Mouse (Mus musculus) lung, postnatal 25 days (tissue): ENCODE measurements around the gene Dennd4c.
A peak's percentile ranks its signal among the peaks of the same experiment; 100 is the strongest.
"Not testable (repeated sequence)": the region's sequence is repeated elsewhere in the genome, so short reads cannot be mapped to it uniquely, and the experiment has no call there.

ENCODE experiments used
- DNase-seq: peaks from one replicate; pipeline ENCODE4 v3.0.0; 2022; ENCODE audit warnings: low spot score

Dennd4c gene

DNA sequence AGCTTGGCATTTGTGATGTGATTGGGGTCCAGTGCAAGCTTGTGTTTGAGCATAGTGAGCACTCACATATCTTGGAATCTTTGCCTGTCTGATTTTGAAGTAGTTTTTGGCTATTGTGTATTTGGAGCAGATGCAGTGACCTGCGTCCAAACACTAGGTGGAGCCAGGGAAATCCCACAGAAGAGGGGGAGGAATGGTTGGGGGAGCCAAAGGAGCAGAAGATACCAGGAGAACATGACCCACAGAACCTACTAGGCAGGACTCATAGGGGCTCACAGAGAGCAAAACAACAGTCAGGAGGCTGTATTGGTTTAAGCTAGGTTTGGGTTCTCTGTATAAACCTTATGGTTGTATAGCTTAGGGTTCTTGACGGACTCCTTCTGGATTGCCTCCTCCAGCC is 62.2 kb downstream of the Dennd4c start:
- DNase-seq, result no peak

DNA sequence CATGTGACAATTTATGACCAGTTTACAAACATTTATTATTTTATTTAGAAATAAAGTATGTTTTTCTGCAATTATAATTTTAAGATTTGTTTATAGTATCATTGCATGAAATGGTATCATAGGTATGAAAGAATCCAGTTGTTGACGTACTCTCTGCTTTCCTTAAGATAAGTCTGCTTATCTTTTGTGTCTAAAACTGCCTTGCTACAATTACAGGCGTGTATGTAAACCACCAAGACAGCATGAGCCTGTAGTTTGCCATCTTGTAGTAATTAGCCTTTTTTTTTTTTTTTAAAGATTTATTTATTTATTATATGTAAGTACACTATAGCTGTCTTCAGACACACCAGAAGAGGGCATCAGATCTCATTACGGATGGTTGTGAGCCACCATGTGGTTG is 66.5 kb downstream of the Dennd4c start:
- no peak for DNase-seq

DNA sequence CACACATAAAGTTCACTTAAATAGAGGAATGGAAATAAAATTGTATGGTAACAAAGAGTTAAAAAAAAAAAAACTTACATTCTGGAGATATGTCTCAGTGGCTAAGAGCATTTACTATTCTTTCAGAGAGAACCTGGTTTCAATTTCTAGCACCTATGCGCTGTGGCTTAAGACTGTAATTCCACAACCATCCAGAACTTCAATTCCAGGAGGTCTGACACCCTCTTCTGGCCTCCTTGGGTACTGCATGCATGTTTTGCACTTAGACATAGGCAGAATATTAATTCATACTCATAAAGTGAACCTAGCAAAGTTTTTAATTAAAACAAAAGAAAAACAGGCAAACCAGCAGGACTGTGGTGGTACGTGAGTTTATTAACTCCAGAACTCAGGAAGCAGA is 74.8 kb downstream of the Dennd4c start:
- DNase-seq, result peak; percentile 53

DNA sequence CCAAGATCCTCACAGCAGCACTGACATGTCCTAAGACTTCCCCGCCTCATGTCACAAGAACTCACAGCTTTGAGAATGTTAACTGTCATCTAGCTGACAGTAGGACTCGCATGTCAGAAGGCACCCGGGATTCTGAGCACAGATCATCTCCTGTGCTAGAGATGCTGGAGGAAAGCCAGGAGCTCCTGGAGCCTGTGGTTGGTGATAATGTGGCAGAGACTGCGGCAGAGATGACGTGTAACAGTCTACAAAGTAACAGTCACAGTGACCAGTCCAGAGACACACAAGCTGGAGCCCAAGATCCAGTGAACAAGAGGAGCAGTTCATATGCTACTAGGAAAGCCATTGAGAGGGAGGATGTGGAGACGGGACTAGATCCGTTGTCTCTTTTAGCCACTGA is 76.8 kb downstream of the Dennd4c start:
- DNase-seq, result no peak

DNA sequence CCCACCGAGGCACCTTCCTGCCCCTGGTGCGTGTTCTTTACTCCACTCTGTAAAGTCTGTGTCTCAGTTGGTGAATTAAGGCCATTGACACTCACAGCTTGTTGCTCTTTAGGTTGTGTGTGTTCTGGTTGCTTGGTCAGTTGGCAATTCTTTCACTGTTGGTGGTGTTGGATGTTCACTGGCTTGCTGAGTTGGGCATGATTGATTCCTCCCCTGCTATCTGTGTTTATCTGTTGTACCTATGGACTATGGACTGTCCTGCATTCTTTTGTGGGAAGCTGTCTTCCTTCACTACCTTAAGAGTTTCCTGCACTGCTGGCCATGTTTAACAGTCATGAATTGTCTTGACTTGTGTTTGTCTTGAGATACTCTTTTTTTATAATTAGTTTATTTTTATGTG is 83.5 kb downstream of the Dennd4c start:
- DNase-seq, result no peak

DNA sequence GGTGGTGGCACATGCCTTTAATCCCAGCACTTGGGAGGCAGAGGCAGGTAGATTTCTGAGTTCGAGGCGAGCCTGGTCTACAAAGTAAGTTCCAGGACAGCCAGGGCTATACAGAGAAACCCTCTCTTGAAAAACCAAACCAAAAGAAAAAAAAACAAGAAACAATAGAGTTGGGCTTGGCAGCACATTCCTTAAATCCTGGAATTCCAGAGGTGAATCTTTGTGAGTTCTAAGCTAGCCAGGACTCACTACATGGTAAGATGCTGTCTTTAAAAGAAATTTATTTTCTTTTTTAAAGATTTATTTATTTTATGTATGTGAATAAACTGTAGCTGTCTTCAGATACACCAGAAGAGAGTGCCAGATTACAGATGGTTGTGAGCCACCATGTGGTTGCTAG is 92.8 kb downstream of the Dennd4c start:
- DNase-seq, result not testable (repeated sequence)

DNA sequence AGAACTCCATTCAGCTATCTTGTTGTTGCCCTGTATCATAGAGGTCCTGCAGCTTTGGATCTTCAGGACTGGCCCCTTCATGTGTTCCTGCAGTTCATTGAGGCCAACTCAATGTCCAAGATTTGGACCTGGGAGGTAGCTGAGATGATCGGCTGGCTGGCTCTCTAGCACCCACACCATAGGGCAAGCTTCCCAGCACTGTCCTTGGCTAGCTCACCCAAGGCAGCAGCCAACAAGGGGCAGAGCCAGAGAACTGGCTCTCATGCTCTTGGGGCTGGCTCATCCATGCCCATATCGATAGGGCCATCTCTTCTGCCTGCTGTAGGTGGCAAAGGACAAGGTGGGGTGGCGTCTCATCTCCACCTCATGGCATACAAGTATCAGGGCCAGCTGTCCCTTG is 97.0 kb downstream of the Dennd4c start:
- DNase-seq, result no peak

DNA sequence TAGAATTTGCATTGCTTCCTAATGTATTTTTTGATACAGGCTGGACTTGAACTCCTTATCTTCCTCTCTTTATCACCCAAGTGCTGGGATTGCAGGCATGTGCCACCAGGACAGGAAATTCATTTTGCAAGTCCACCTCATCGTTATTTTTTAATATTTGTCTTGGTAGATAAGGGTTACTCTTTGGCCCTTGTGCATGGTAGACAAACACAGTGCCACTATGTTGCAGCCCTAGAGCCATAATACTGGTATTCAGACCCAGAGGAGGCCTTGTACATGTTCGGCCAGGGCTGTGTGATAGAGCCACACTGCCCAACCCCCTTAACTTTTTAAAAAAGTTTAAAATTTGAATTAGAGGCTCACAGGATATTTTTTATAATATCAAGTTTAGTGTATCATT is 98.9 kb downstream of the Dennd4c start:
- DNase-seq, result no peak

DNA sequence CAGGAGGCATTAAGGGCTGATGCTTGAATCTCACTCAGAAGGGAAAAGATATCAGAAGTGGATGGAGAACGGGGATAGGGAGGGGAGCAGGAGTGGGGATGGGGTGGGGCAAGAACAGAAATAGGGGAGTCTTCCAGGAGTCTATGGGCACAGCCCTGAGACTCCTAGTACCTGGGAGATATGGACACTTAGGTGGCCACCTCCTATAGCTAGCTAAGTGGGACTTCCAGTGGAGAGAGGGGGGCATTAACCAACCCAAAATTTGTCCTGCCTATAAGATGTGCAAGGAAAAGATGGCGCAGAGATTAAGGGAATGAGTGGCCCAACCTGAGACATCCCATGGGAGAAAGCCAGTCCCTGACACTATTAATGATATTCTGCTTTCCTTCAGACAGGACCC is 103.0 kb downstream of the Dennd4c start:
- no peak for DNase-seq

DNA sequence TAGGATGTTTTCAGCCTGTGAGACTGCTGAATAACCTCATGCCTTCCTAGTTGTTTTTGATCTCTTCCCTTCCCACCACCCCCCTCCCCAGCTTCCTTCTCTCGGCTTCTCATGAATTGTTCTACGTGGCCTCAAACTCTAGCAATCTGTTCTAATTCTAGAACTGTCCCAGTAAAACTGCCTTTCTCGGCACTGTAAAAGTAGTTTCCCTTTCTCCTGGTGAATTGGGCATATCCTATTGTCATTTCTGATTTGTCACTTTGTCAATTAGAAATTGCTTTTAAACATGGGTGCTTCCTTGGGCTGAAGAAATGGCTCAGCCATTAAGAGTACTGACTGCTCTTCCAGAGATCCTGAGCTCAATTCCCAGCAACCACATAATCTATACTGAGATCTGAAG is 103.7 kb downstream of the Dennd4c start:
- DNase-seq, result no peak

DNA sequence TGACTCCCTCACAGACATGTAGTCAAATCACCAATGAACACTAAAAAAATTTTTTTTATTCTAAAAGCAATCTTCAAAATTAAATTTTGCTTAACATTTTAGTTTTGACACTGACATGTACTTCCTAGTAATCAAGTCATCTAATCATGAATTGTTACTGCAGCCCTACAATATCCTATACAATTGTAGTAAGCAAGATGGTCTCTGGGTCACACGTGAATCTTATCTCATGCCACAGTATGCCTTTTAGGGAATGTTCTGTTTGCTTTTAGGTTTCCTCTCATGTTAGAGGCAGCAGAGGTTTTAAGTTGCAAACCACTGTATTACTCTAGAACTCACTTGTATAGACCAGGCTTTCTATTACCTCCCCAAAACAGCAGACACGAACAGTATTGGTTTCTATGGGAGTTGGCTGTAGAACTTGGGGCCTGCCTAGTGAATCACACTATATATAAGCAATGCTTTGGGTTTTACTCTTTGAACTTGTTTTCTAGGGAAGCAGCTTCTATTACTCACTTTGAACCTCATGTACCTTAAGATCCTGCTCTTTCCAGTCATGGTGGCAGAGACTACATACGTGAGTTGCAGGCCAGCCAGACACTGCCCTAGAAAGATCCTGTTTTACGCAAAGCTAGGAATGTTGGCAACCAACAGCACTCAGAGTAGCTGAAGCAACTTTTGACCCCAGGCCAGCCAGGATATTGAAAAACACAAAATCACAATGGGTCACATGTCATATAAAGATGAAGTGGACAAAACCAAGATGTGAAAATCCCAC is 104.6 kb downstream of the Dennd4c start:
- DNase-seq, result no peak

DNA sequence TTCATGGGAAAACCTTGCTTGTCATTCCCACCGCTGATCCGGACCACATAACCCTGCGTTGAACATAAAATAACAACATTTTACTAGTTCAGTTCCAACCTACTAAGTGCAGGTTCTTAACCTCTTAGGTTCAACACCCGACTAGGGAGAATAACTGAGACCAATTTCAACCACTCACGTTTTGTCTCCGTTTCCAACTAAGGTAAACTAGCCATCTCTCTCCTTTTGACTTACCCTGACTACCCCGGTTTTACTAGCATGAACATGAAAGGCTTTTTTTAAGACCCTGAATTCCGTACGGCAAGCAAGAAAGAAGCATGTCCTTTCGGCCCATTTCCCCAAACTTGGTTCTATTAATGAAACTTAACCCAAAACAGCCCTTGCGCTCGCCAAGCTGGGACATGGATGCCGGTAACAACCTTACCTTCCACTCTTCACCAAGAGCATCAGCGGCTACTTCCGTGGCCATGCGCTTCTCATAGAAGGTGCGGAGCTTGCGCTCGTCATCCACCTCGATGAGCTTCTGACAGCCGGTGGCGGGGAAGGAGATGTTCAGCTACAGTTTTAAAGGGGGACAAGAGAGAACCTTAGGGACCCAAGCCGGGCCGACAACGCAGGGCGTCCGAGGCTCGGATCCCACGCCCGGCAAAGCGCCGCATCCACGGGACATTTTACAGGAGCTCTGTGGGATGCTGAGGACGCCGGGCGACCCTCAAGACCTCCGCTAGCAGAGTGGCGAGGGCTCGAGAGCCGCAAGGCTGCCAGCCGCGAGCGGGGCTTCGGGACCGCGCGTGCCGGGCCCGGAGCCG is 108.2 kb downstream of the Dennd4c start:
- DNase-seq, result no peak

DNA sequence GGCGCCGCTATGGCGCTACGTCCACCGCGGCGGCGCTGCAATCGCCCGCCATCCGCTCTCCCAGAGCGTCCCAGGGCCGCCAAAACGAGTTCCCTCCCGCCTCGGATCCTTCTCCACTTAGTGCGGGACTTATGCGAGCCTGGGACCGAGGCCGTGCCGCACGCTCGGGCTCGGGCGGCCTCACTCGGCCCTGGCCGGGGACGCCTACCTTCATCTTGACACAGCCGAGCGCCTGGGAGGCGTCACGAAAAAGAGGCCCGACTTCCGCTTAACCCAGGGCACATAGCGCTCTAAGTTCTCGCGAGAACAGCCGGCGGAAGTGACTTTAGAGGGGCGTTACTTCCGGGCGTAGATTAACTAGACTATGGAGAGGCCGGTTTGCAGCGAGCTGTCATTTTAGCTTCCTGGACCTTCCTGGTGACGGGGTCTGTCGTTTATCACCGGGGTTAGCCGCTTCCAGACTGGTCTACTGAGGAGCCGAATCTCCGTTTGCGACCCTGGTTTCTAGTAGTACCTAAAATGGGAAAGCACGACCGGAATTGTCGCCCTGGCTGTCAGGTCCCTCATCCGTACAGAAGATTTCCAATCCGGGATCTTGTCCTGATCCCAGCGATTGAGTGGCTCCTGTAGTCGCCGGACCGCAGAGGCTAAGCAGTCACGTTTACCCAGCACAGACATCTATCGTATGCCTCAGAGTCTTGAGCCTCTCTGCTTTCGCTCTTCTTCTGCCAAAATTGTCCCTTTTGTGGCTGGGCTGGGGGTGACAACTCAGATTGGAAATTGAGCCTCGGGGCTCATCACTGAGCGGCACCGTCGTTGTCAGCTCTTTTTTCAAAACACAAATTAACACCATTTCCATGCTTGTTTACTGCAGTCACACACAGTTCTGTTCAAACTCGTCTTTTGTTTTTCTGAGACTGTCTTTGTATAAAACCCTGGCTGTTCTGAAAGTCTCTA is 109.0 kb downstream of the Dennd4c start, which contains the start of gene Rps6:
Gene Rps6, minus strand, starts transcription at position 300 of the 957 bp plus-strand sequence.
- DNase-seq, result peak; percentile 98

DNA sequence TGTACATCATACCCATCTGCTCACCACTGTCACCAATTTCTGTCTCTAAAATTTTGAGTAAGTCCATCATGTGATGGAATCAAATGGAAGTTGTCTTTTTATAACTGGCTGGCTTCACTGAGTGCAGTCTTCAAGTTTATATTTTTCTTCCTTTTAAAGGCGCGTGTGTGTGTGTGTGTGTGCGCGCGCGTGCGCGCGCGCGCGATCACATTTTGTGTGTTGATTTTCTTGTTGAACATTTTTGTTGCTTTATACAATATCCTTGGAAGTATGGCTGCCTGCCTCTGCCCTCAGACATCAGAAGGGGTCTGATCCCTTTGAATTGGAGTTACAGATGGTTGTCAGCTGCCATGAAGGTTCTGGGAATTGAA is 109.7 kb downstream of the Dennd4c start:
- DNase-seq, result no peak

DNA sequence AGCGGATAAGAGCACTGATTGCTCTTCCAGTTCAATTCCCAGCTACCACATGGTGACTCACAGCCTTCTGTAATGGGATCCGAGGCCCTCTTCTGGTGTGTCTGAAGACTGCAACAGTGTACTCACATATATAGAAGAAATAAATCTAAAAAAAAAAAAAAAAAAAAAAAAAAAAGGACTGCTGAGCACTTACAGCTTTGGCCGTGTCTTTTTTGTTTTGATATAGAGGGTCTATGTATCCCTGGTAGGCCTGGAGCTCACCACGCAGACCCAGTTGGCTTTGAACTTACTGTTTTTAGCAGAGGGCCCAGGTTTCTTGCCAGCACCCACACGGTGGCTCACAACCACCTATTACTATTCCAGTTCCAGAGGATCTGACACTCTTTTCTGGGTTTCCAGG is 115.7 kb downstream of the Dennd4c start:
- no peak for DNase-seq

DNA sequence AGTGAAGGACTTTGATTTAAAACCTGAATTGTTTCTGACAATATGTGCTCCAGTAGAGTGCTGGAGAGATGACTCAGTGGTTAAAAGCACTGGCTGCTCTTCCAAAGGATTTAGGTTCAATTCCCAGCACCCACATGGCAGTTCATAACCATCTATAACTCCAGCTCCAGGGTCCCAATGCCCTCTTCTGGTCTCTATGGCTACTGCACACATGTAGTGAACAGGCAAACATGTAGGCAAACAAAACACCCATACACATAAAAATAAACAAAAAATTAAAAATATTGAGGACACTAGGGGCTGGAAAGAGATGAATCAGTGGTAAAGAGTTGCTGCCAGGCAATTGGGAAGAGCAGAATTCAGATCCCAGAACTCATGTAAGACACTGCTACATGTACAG is 123.6 kb downstream of the Dennd4c start:
- no peak for DNase-seq

DNA sequence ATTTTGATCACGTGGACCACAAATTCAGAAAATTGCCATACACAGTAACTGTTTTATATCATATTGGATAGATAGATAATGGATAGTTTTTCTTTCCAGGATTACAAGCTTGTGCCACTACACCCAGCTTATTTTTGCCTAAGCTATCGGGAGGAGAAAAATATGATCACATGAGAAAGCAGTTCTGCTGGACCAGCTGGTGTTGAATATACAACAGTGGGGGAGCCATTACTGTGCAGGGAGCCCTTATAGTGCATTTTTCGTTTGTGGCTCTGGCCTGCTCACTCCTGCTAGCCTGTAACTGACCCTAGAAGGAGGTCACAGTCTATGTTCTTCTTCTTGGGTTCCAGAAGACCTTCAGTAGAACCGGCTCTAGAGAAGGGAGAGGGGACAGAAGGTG is 124.7 kb downstream of the Dennd4c start:
- no peak for DNase-seq

DNA sequence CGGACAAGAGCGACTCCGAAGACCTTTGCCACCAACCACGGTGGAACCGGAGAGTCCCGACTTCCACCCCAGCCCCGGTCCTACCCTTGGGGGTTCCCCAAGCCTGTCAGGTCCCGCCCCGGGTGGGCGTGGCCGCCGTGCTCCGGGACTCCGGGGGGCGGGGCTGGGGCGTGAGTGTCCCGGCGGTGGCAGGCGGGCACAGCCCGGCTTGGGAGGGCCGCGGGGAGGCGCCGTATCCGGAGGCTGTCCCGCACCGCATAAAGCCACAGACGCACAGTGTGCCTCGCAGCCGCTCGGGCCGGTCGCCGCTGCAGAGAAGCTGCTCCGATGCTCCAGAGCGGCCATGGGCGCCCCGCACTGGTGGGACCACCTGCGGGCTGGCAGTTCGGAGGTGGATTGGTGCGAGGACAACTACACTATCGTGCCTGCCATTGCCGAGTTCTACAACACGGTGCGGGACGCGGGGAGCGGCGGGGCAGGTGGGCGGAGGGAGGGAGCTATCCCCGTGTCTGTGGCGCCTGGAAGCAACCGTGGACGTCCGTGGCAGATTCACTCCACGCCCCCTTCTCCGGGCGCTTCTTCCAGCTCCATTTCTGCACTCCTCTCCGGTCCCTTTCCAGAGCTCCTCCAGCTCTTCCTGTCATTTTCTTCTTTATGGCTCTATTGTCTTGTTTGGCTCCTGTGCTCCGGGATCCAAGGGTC is 125.9 kb downstream of the Dennd4c start, which contains the start of gene Acer2:
Gene Acer2, plus strand, starts transcription at position 251 of the 702 bp plus-strand sequence.
- peak; percentile 96 for DNase-seq

DNA sequence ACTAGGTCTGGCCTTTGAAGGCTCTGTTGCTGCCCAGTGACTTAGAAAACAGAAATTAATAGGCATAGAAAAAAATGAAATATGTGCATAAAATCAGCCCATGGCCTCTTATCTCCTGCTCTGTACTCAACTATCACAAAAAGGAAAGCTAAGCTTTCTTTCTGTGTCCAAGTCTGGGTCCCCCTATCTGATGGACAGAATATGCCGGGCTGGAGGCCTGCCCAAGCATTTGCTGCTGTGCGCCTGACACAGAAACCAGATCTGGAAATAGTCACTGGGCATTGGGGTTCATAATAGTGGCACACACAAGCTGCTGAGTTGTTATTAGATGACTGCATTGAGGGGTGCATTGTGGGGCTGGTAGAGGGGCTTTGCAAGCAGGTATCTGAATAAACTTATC is 131.1 kb downstream of the Dennd4c start:
- no peak for DNase-seq

DNA sequence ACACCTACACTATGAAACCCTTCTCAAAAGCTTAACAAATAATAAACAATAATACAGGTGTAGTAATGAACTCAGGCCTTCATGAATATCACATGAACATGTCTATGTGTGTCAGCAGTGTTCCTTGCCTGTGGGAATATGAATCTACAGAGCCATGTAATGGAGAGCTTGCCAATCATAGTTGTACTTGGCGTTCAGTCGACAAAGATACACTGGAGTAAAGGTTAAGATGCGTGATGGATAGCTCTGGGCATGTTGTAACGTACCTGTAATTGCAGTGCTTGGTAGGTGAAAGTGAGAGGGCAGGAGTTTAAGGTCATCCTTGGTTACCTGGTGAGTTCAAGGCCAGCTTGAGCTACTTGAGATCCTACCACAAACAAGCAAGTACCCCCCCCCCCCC is 132.8 kb downstream of the Dennd4c start:
- no peak for DNase-seq

DNA sequence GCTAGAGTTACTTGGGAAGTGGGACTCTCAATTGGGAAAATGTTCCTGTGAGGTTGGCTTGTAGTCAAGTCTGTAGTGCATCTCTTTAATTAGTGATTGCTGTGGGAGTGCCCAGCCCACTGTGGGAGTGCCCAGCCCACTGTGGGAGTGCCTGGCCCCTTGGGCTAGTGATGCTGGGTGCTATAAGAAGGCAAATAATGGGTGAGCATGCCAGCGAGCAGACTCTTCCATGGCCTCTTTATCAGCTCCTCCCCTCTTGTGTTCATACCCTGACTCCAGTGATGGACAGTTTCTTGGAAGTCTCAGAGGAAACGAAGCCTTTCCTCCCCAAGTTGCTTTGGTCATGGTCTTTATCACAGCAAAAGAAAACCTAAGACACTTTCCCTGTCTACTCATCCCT is 134.1 kb downstream of the Dennd4c start:
- peak; percentile 43 for DNase-seq

DNA sequence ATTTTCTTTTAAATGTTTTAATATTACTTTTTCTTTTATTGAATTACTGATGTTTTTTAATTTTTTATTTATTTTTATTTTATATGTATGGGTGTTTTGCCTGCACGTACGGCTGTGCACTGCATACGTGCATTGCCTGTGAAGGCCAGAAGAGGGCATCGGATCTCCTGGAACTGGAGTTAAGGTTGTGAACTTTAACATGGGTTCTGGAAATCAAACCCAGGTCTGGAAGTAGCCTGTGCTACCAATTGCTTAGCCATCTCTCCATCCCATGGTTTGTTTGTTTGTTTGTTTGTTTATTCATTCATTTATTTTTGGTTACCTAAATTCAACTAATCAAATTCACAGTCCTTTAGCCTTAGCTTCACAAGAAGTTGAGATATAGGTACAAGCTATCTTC is 136.6 kb downstream of the Dennd4c start:
- DNase-seq, result peak; percentile 60
